Comparison of ENCODE assay signal across 13 mouse cellular contexts in the genomic region with DNA sequence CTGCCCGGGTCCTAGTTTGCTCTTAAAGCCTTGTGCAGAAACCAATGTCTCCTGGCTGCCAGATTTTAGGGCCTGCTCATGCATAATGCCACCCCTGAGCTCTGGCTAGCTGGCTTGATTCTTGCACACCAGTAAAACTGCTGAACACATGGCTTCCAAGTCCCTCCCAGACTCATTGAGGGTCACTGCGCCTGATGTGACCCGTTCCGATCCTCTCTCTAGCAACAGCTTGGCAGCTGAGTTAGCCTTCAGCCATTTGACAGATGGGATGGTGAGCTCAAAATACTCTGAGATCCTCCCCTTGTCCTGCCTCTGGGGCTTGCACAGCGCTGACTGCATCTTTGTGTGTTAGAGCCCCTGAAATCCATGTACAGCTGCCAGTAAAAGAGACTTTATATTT.
DNase-seq lines count a peak whose midpoint lies in the region; ATAC-seq and TF ChIP-seq lines count a peak whose summit lies in the region.
"Had no signal": no experiment of that assay in that cellular context is flagged by ENCODE, and none has a peak within 500 bp of the region (broad histone marks: within the 10 kb centered on the region; RNA-seq: fewer than 3 reads in every experiment).

No protein-coding gene starts in this region.

- ATAC-seq in lung, embryonic 14.5 days (ENCODE audit: insufficient read depth), result peak; percentile 49; the same call in 1 of the 2 replicates
- peak; percentile 83 for ATAC-seq in hindbrain, embryonic 15.5 days (ENCODE audit: low FRiP score, low read depth)
- no peak for ATAC-seq in granulocyte monocyte progenitor cell, adult 5-6 weeks (replicated peaks; ENCODE audit: poor library complexity, severe bottlenecking)

- WGBS in lung, embryonic 14.5 days, result 38% methylated on average over 5 of the region's 5 CpGs
- 40% methylated on average over 5 of the region's 5 CpGs for WGBS in hindbrain, embryonic 15.5 days

- DNase-seq in lung, embryonic 14.5 days, result peak; percentile 49
- DNase-seq in lung, postnatal 4 days, result no peak
- peak; percentile 59 for DNase-seq in embryo, embryonic 10.5 days (ENCODE audit: low spot score)
- DNase-seq in retina, postnatal 1 day, result peak; percentile 64
- no peak for DNase-seq in urinary bladder, postnatal 14 days (ENCODE audit: low spot score)
- DNase-seq: cerebellum, postnatal 36 days; kidney, postnatal 4 days; spleen, adult 18-20 months had no signal

- H3K36me3 ChIP-seq in lung, embryonic 14.5 days (ENCODE audit: insufficient read depth), result no peaks in the 10 kb centered on the region
- no peaks in the 10 kb centered on the region for H3K36me3 ChIP-seq in hindbrain, embryonic 15.5 days
- H3K36me3 ChIP-seq: liver, embryonic 15.5 days; midbrain, embryonic 12.5 days had no signal

- TF ChIP-seq CTCF in lung, embryonic 14.5 days (IDR thresholded peaks at IDR 0.05; ENCODE audit: low read depth), result no peak

- no peak overlapping the region for H3K9ac ChIP-seq in lung, embryonic 14.5 days
- H3K9ac ChIP-seq in hindbrain, embryonic 15.5 days, result no peak overlapping the region
- H3K9ac ChIP-seq: liver, embryonic 15.5 days; midbrain, embryonic 12.5 days had no signal

- H3K9me3 ChIP-seq in lung, embryonic 14.5 days (ENCODE audit: low read depth, low read length), result no peaks in the 10 kb centered on the region
- H3K9me3 ChIP-seq in hindbrain, embryonic 15.5 days, result no peaks in the 10 kb centered on the region
- H3K9me3 ChIP-seq: liver, embryonic 15.5 days; midbrain, embryonic 12.5 days had no signal

- H3K4me3 ChIP-seq in lung, embryonic 14.5 days (ENCODE audit: low read depth, low read length), result no peak overlapping the region
- H3K4me3 ChIP-seq in hindbrain, embryonic 15.5 days, result no peak overlapping the region
- H3K4me3 ChIP-seq: erythroblast, embryonic 14.5 days; liver, embryonic 15.5 days; midbrain, embryonic 12.5 days had no signal

- no peaks in the 10 kb centered on the region for H3K27me3 ChIP-seq in lung, embryonic 14.5 days (ENCODE audit: insufficient read depth, low read length)
- H3K27me3 ChIP-seq in hindbrain, embryonic 15.5 days, result no peaks in the 10 kb centered on the region
- H3K27me3 ChIP-seq: liver, embryonic 15.5 days; midbrain, embryonic 12.5 days had no signal

- H3K4me2 ChIP-seq in lung, embryonic 14.5 days, result no peak overlapping the region
- H3K4me2 ChIP-seq in hindbrain, embryonic 15.5 days, result no peak overlapping the region
- H3K4me2 ChIP-seq: liver, embryonic 15.5 days; midbrain, embryonic 12.5 days had no signal

- no peaks in the 10 kb centered on the region for H3K4me1 ChIP-seq in lung, embryonic 14.5 days (ENCODE audit: insufficient read depth)
- peaks cover 19% of the 10 kb centered on the region for H3K4me1 ChIP-seq in hindbrain, embryonic 15.5 days (replicated peaks)
- H3K4me1 ChIP-seq: liver, embryonic 15.5 days; midbrain, embryonic 12.5 days had no signal

- no peak overlapping the region for H3K27ac ChIP-seq in lung, embryonic 14.5 days (ENCODE audit: low read depth)
- H3K27ac ChIP-seq in hindbrain, embryonic 15.5 days (replicated peaks), result no peak overlapping the region
- H3K27ac ChIP-seq: liver, embryonic 15.5 days; midbrain, embryonic 12.5 days had no signal

Comparison
In these comparisons a context has a peak if more than half of its experiments do, and no peak if none do; other contexts are left out.
1. DNase-seq: peak in lung, embryonic 14.5 days (single experiment), embryo, embryonic 10.5 days (single experiment) and retina, postnatal 1 day (single experiment); none in lung, postnatal 4 days (0 of 2) and urinary bladder, postnatal 14 days (single experiment).